Mouse (Mus musculus) hindbrain, embryonic 12.5 days (tissue): Measurements from ENCODE around the gene Stk19. TPM values are rescaled to one million over a fixed set of nuclear protein-coding genes. Genes with fewer than 3 reads are reported as not detected.

Experiments
- ATAC-seq: fragments of 200-750 bp; cut with Nextera tagmentation; 2 replicates; pipeline ENCODE4 v1.8.0; 2017; ENCODE audit warnings: moderate TSS enrichment; ENCODE audit not compliant: low FRiP score
- H3K27ac ChIP-seq: fragments of 300-500 bp; sonication (generic); 2 replicates; pipeline ENCODE4 v1.5.1; 2016; ENCODE audit warnings: mild to moderate bottlenecking
- H3K27me3 ChIP-seq: fragments of 300-500 bp; sonication (generic); 2 replicates; pipeline ENCODE4 v1.6.1; 2016; ENCODE audit warnings: mild to moderate bottlenecking
- H3K36me3 ChIP-seq: fragments of 300-500 bp; sonication (generic); 2 replicates; pipeline ENCODE4 v1.6.1; 2016; ENCODE audit warnings: mild to moderate bottlenecking
- H3K4me1 ChIP-seq: fragments of 300-500 bp; sonication (generic); 2 replicates; pipeline ENCODE4 v1.6.1; 2016
- H3K4me2 ChIP-seq: fragments of 300-500 bp; sonication (generic); replicated peaks from 2 replicates; pipeline ENCODE4 v1.6.1; 2016; ENCODE audit warnings: mild to moderate bottlenecking
- H3K4me3 ChIP-seq: fragments of 300-500 bp; sonication (generic); 2 replicates; pipeline ENCODE4 v1.5.1; 2016; ENCODE audit warnings: mild to moderate bottlenecking
- H3K9ac ChIP-seq: fragments of 300-500 bp; sonication (generic); 2 replicates; pipeline ENCODE4 v1.6.1; 2016; ENCODE audit warnings: mild to moderate bottlenecking, moderate library complexity
- H3K9me3 ChIP-seq: fragments of 300-500 bp; sonication (generic); replicated peaks from 2 replicates; pipeline ENCODE4 v1.6.1; 2016; ENCODE audit warnings: mild to moderate bottlenecking
- WGBS: fragments of 180-500 bp; shearing (Covaris S2); methylation state at CpG from one replicate; pipeline ENCODE4 v1.1.7; 2016; 5-methylcytosine and 5-hydroxymethylcytosine counted together
- polyA plus RNA-seq: library from polyadenylated mRNA; unstranded; fragments of >200 nt; fragmentation: Nextera tagmentation; extraction: Ambion mirVana; gene quantifications from 2 replicates; pipeline ENCODE4 v1.2.1, GENCODE M21; 2016

Stk19 gene
- polyA plus RNA-seq: 25.0 and 26.7 TPM in 2 replicates

DNA sequence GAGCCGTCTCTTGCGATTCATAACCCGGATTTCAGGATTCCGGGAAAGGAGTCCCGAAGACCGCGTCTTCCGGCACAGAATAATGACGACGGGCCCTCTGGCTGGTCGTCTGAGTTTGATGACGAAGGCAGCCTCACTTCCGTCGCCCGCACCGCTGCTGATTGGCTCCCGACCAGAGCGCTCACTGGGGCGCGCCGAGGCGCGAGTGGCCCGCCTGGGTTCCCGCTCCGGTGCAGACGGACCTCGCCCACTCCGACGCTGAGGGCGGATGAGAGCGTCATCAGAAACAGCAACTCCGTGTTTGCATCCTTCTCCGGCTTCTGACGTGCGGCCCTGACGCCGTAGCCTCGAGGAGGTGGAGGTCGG lies at the start of gene Stk19, which contains the start of gene Dxo:
TSS of gene Stk19 (minus strand) at position 90 of the 366 bp plus-strand sequence.
TSS of gene Dxo (plus strand) at position 164 of the 366 bp plus-strand sequence.
- H3K4me2 ChIP-seq: peak within 1 kb of the TSS; percentile 96
- peaks cover 27% of the 10 kb centered on the region for H3K4me1 ChIP-seq
- H3K27me3 ChIP-seq: no peaks in the 10 kb centered on the region
- H3K27ac ChIP-seq: peak within 1 kb of the TSS; percentile 80
- ATAC-seq: peak; percentile 94
- WGBS: under 1% methylated on average over 40 of the region's 40 CpGs
- peak within 1 kb of the TSS; percentile 72 for H3K4me3 ChIP-seq
- peaks cover 48% of the 10 kb centered on the region for H3K36me3 ChIP-seq
- H3K9ac ChIP-seq: peak within 1 kb of the TSS; percentile 80
- H3K9me3 ChIP-seq: no peaks in the 10 kb centered on the region

- no peaks in the 10 kb centered on the region for H3K36me3 ChIP-seq
- H3K9ac ChIP-seq: no peak overlapping the region
- H3K9me3 ChIP-seq: no peaks in the 10 kb centered on the region
- no peak overlapping the region for H3K27ac ChIP-seq
- H3K4me1 ChIP-seq: no peaks in the 10 kb centered on the region; the same call in 1 of the 2 replicates
- WGBS: 82% methylated on average over 3 of the region's 3 CpGs
- no peak for ATAC-seq
- peaks cover 23% of the 10 kb centered on the region for H3K27me3 ChIP-seq
- H3K4me2 ChIP-seq: no peak overlapping the region
- H3K4me3 ChIP-seq: no peak overlapping the region
Observed at GRCm38 (mm10) chr17:34885615-34886014, 48.9 kb upstream of the Stk19 start.

- H3K4me1 ChIP-seq: no peaks in the 10 kb centered on the region; the same call in 1 of the 2 replicates
- H3K27me3 ChIP-seq: peaks cover 23% of the 10 kb centered on the region
- ATAC-seq: no peak
- no peak overlapping the region for H3K4me2 ChIP-seq
- WGBS: 86% methylated on average over 6 of the region's 6 CpGs
- no peak overlapping the region for H3K4me3 ChIP-seq
- no peak overlapping the region for H3K9ac ChIP-seq
- H3K27ac ChIP-seq: no peak overlapping the region
- H3K36me3 ChIP-seq: no peaks in the 10 kb centered on the region
- H3K9me3 ChIP-seq: no peaks in the 10 kb centered on the region
Observed at GRCm38 (mm10) chr17:34884704-34885103, 48.0 kb upstream of the Stk19 start.

GRCm38 (mm10) chr17:34883332-34883731 lies 46.6 kb upstream of the Stk19 start:
- Histone ChIP-seq H3K4me2 (no peak overlapping the region), H3K27me3 (peaks cover 23% of the 10 kb centered on the region), H3K27ac (no peak overlapping the region), H3K9me3 (no peaks in the 10 kb centered on the region), H3K4me1 (no peaks in the 10 kb centered on the region; the same call in 1 of the 2 replicates), H3K9ac (no peak overlapping the region), H3K4me3 (no peak overlapping the region), H3K36me3 (no peaks in the 10 kb centered on the region)
- ATAC-seq: no peak
- 67% methylated on average over 3 of the region's 3 CpGs for WGBS

DNA sequence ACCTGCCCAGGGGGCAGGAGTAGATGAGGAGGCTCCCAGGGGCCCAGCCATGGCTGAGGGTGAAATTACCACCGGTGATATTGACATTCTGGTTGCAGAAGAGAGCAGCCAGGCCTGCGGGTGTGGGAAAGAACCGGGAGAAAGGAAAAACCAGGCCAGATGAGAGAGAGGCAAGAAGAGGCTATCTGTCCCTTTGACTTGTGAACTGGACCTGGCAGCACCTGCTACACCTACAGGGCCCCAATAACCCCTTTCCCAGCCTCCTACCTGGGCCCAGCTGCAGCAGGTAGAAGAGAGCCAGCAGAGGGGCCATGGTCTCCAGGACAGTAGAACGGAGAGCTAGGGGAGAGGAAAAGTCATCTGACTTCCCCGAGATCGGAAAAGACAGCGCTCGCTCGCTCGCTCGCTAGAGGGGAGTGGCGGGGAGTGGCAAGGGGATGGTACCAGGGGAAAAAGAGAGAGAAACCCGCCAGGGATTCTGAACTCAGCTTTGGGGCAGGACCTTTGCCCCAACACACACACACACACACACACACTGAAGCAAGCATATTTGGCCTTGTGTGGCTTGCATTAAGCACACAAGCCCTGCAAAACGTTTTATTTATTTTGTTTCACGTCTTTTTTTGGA lies 45.1 kb upstream of the Stk19 start, which contains the start of gene Gm20547:
TSS of gene Gm20547 (minus strand) at position 360 of the 628 bp plus-strand sequence.
- H3K4me1 ChIP-seq: no peaks in the 10 kb centered on the region; the same call in 1 of the 2 replicates
- H3K9ac ChIP-seq: peak within 1 kb of the TSS; percentile 33; the same call in 1 of the 2 replicates
- ATAC-seq: no peak
- no peak within 1 kb of the TSS for H3K27ac ChIP-seq
- H3K9me3 ChIP-seq: no peaks in the 10 kb centered on the region
- H3K4me3 ChIP-seq: no peak within 1 kb of the TSS
- no peaks in the 10 kb centered on the region for H3K36me3 ChIP-seq
- WGBS: 9% methylated on average over 15 of the region's 15 CpGs
- peaks cover 23% of the 10 kb centered on the region for H3K27me3 ChIP-seq
- H3K4me2 ChIP-seq: peak within 1 kb of the TSS; percentile 4; the same call in 1 of the 2 replicates

GRCm38 (mm10) chr17:34881166-34881565 lies 44.4 kb upstream of the Stk19 start:
- Histone ChIP-seq H3K27ac (no peak overlapping the region), H3K9ac (no peak overlapping the region), H3K27me3 (peaks cover 23% of the 10 kb centered on the region), H3K4me1 (no peaks in the 10 kb centered on the region; the same call in 1 of the 2 replicates), H3K4me2 (0 out of 2 replicates have a peak overlapping the region, but pooled peaks have one; percentile 4), H3K36me3 (no peaks in the 10 kb centered on the region), H3K9me3 (no peaks in the 10 kb centered on the region), H3K4me3 (no peak overlapping the region)
- no peak for ATAC-seq

DNA sequence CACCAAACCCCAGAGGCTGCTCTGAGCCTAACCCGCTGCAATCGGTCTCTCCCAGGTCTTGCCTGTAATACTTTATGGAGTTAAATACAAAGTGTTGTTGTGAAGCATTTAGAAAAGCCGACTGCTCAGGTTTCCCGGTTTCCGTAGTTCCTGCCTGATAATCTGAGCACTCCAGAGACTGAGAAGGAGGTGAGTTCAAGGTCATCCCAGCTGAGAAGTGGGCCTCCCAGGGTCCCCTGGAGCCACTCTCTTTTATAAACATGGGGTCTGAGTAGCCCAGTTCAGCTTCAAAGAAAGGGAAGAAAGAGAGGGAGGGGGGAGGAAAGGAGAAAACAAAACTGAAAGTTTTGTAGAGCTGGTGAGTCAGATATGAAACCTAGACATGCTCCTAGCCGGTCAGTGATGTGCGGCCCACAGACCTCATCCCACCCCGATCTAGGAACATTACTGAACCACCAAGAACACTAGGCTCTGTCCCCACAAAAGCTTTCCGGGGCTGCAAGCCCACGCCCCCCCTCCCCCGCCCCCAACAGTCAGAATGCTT lies 42.7 kb upstream of the Stk19 start, which contains the start of gene Zbtb12:
TSS of gene Zbtb12 (plus strand) at position 148 of the 544 bp plus-strand sequence.
- WGBS: 63% methylated on average over 11 of the region's 11 CpGs
- no peak within 1 kb of the TSS for H3K4me3 ChIP-seq
- ATAC-seq: no peak

GRCm38 (mm10) chr17:34874321-34874720 lies 37.6 kb upstream of the Stk19 start:
- Histone ChIP-seq H3K36me3 (no peaks in the 10 kb centered on the region), H3K27me3 (no peaks in the 10 kb centered on the region), H3K9ac (no peak overlapping the region), H3K9me3 (no peaks in the 10 kb centered on the region), H3K4me2 (no peak overlapping the region), H3K4me1 (no peaks in the 10 kb centered on the region), H3K27ac (no peak overlapping the region), H3K4me3 (no peak overlapping the region)
- no peak for ATAC-seq
- 85% methylated on average over 6 of the region's 6 CpGs for WGBS

More for the DNA sequence above, 42.7 kb upstream of the Stk19 start, which contains the start of gene Zbtb12:
- H3K9me3 ChIP-seq: no peaks in the 10 kb centered on the region
- no peak within 1 kb of the TSS for H3K27ac ChIP-seq
- no peaks in the 10 kb centered on the region for H3K36me3 ChIP-seq
- no peaks in the 10 kb centered on the region; the same call in 1 of the 2 replicates for H3K4me1 ChIP-seq
- H3K27me3 ChIP-seq: peaks cover 23% of the 10 kb centered on the region
- no peak within 1 kb of the TSS for H3K4me2 ChIP-seq
- no peak within 1 kb of the TSS for H3K9ac ChIP-seq

DNA sequence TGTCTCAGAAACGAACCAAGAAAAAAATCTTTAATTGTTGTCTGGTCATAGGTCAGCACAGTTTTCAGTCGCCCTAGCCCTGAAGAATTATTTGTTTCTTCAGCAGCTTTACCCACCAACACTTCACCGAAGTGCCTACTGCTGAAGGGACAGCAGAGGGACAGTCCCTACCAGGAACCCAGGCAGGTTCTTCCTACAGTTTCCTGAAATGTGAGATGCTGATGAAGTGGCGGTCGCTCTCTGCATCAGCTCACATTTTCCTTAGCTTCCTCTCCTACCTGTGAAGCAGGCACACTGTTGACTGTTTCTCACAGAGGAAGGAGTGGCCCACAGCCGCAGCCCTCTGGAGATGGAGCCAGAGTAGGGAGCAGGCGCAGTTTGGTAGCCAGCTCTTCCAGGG lies 29.2 kb upstream of the Stk19 start:
- Histone ChIP-seq H3K36me3 (no peaks in the 10 kb centered on the region), H3K4me2 (no peak overlapping the region), H3K27me3 (no peaks in the 10 kb centered on the region), H3K9me3 (no peaks in the 10 kb centered on the region), H3K9ac (no peak overlapping the region), H3K27ac (no peak overlapping the region), H3K4me3 (no peak overlapping the region), H3K4me1 (no peaks in the 10 kb centered on the region)
- no peak for ATAC-seq
- WGBS: 71% methylated on average over 7 of the region's 7 CpGs

DNA sequence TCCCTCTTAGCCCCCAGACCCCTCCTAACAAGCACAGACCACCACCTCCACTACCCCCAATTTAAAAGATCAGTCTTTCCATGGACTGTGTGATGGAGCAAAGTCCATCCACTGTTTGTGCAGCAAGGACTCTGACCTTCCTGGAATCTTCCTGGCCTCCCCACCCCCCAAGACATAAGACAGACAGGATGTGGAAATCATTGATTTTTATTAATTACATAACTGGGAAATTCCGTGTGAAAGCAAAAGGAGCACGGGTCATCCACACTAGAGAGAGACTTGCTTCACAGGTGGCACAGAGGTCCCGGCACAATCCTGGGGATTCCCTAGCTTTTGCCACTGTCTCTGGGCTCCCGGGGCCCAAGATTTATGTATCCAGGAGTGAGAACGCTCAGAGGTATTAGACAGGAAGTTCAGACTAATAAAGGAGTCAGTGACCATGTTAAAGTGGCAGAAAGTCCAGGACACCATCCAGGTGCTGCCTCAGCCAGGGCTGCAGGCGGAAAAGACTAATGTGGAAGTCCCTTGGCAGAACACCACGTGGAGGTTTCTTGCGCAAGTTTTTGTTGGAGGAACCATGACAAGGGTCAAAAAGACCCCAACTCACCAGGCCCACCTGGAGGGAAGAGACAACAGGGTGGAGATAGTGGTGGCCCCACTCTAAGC lies 25.8 kb upstream of the Stk19 start, which contains the start of gene Cfb:
TSS of gene Cfb (minus strand) at position 103 of the 666 bp plus-strand sequence.
- H3K9ac ChIP-seq: 0 out of 2 replicates have a peak within 1 kb of the TSS, but pooled peaks have one; percentile 13
- WGBS: 68% methylated on average over 8 of the region's 8 CpGs
- H3K27me3 ChIP-seq: no peaks in the 10 kb centered on the region
- H3K4me3 ChIP-seq: no peak within 1 kb of the TSS
- ATAC-seq: no peak
- H3K9me3 ChIP-seq: no peaks in the 10 kb centered on the region
- no peak within 1 kb of the TSS for H3K4me2 ChIP-seq
- H3K36me3 ChIP-seq: no peaks in the 10 kb centered on the region
- H3K27ac ChIP-seq: no peak within 1 kb of the TSS
- no peaks in the 10 kb centered on the region for H3K4me1 ChIP-seq

- Histone ChIP-seq H3K36me3 (peaks cover 3% of the 10 kb centered on the region; the same call in 1 of the 2 replicates), H3K27ac (no peak overlapping the region), H3K4me2 (no peak overlapping the region), H3K9ac (no peak overlapping the region), H3K9me3 (no peaks in the 10 kb centered on the region), H3K4me3 (no peak overlapping the region), H3K4me1 (no peaks in the 10 kb centered on the region), H3K27me3 (no peaks in the 10 kb centered on the region)
- 68% methylated on average over 13 of the region's 13 CpGs for WGBS
- ATAC-seq: no peak
Observed at GRCm38 (mm10) chr17:34861704-34862415, 25.1 kb upstream of the Stk19 start.

DNA sequence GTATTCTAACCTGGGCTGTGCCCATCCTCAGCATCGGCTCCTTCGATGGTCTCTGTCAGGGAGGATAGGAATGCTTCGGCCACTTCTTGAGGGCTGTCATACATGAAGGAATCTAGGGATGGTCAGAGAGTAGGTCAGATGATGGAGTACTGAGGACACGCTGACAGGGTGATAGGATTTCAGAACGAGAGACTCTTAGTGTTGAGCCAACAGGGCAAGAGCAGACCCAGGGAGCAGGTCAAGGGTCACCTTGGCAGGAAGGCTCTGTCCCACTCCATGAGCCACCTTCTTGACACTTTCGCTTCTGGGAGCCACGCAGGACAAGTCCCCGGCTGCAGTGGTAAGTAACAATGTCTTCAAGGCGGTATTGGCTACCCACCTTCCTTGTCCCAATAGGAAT lies 23.8 kb upstream of the Stk19 start:
- Histone ChIP-seq H3K4me3 (no peak overlapping the region), H3K4me1 (no peaks in the 10 kb centered on the region), H3K27ac (no peak overlapping the region), H3K36me3 (peaks cover 14% of the 10 kb centered on the region), H3K4me2 (no peak overlapping the region), H3K9ac (no peak overlapping the region), H3K9me3 (no peaks in the 10 kb centered on the region), H3K27me3 (no peaks in the 10 kb centered on the region)
- no peak for ATAC-seq
- 86% methylated on average over 9 of the region's 9 CpGs for WGBS
